Mouse (Mus musculus) adrenal gland, postnatal 36 days (tissue): Measurements from ENCODE around the gene Gm8212. TPM values are rescaled to one million over a fixed set of nuclear protein-coding genes. Genes with fewer than 3 reads are reported as not detected.
"Not testable (repeated sequence)": the region's sequence is repeated elsewhere in the genome, so short reads cannot be mapped to it uniquely, and the experiment has no call there.

Experiments
- DNase-seq, 2 experiments: peaks; one replicate each; pipeline ENCODE4 v3.0.0; 2021; ENCODE audit warnings: mixed read lengths in 1 of 2
- long read RNA-seq, 2 experiments: library from polyadenylated mRNA; stranded (forward); transcript quantifications; one replicate each; pipeline ENCODE4 v2.0.0; 2021; ENCODE audit warnings: borderline sequencing depth in 2 of 2
- total RNA-seq, 2 experiments: library from RNA; stranded (reverse); gene quantifications; 2 replicates each; pipeline ENCODE4 v1.2.3; 2021

The Gm8212 gene
- total RNA-seq: not detected
- long read RNA-seq, experiment 1: 0 reads
- long read RNA-seq, experiment 2: 0 reads

DNA sequence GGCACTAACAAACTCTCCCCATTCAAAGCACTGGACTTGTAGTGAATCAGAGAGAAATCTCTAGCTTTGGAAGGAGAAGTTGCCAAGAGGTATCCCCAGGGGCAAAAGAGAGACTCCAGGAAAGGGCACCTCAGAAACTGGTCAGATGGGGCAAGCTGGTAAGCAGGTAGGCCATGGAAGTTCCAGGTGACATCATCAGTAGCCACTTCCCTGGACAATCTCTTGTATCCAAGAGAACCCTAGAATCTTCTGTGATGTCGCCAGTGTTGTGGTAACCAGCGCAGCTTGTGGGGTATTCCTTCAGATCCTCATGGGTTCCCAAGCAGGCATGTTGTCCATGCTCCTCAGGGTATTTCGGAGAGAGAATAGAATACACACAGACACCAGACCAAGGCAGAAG is at the start of gene Gm8212:
Gene Gm8212, plus strand, starts transcription at position 301 of the 400 bp plus-strand sequence.
- DNase-seq: not testable (repeated sequence)

DNA sequence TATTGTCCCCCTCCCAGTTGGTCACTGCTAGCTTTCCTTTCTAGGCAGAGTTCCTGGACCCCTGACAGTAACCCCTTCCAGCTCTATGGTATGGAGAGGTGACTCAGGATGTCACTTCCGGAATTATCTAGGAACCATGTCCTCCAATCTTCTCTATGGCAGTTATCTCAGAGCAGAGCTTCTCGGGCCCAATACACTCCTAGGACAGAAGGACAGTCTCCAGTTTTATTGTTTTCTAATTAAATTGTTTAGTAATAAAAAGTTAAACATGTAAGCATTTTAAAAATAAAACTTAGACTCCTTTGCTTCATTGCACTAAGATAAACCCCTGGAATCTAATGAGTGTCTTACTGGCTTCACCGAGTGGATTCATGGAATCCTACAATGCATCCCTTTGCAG is 15.7 kb downstream of the Gm8212 start, which contains the start of gene 4930503E14Rik:
Gene 4930503E14Rik, minus strand, starts transcription at position 101 of the 400 bp plus-strand sequence.
- DNase-seq: not testable (repeated sequence)

DNA sequence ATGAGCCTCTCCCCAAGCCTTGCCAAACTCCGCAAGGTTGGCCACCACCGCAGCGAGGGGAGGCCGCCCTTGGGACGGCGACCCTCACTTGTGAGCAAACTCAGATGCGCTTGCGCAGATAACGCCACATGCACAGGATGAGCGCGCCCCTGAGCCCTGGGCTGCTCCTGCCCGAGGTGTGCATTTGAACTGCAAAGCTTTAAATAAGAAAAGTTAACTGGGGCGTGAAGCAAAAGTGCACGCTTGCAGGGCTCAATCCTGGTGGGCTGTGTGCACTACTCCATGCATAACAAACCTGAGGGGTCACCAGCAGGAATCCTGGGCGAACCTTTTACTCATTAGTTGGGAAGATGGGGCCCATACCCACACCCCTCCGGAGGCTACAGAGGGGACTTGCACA is 50.6 kb downstream of the Gm8212 start:
- no peak for DNase-seq

Other genes starting within 250 kb of the Gm8212 start
- not detected for gene Ang5, start 240.6 kb upstream of the Gm8212 start, total RNA-seq
- not detected for gene Ang6, start 195.4 kb upstream of the Gm8212 start, total RNA-seq
- gene Ear2, start 95.0 kb upstream of the Gm8212 start, total RNA-seq: 1 to 10 TPM in 1 of 2 experiments, under 1 TPM in 1; 0.95 to 3.0 TPM
- not detected for gene Gm3327, start 73.8 kb upstream of the Gm8212 start, total RNA-seq
- not detected for gene 4930503E14Rik, start 15.6 kb downstream of the Gm8212 start, total RNA-seq
- gene Gm8220, start 87.9 kb downstream of the Gm8212 start, total RNA-seq: not detected
- gene Gm5930, start 140.9 kb downstream of the Gm8212 start, total RNA-seq: not detected
- gene Gm8229, start 167.7 kb downstream of the Gm8212 start, total RNA-seq: not detected
- gene Gm3371, start 213.0 kb downstream of the Gm8212 start, total RNA-seq: not detected
- gene Gm8232, start 236.0 kb downstream of the Gm8212 start, total RNA-seq: not detected